Mouse (Mus musculus) lung, postnatal 0 days (tissue): ENCODE results near the gene Gm28053. TPM values are rescaled to one million over a fixed set of nuclear protein-coding genes. Genes with fewer than 3 reads are reported as not detected.

ENCODE experiments used
- ATAC-seq: fragments of 200-750 bp; cut with Nextera tagmentation; 2 replicates; pipeline ENCODE4 v1.8.0; 2017; ENCODE audit warnings: moderate library complexity
- DNase-seq: peaks from one replicate; pipeline ENCODE4 v3.0.0-alpha.2; 2016; ENCODE audit warnings: low spot score
- H3K27ac ChIP-seq: fragments of 300-500 bp; sonication (generic); 2 replicates; pipeline ENCODE4 v1.5.1; 2014; ENCODE audit warnings: antibody characterized with exemption, mild to moderate bottlenecking, low read length, mixed read lengths
- H3K27me3 ChIP-seq: fragments of 300-500 bp; sonication (generic); replicated peaks from 2 replicates; pipeline ENCODE4 v1.6.1; 2014; ENCODE audit warnings: low read length, mixed read lengths; ENCODE audit not compliant: insufficient read depth
- H3K36me3 ChIP-seq: fragments of 300-500 bp; sonication (generic); 2 replicates; pipeline ENCODE4 v1.6.1; 2014; ENCODE audit warnings: low read length, mixed read lengths; ENCODE audit not compliant: insufficient read depth
- H3K4me1 ChIP-seq: fragments of 300-500 bp; sonication (generic); 2 replicates; pipeline ENCODE4 v1.6.1; 2014; ENCODE audit warnings: antibody characterized with exemption, low read depth, low read length, mixed read lengths; ENCODE audit not compliant: insufficient read depth
- H3K4me2 ChIP-seq: fragments of 300-500 bp; sonication (generic); replicated peaks from 2 replicates; pipeline ENCODE4 v1.6.1; 2014; ENCODE audit warnings: low read depth, mild to moderate bottlenecking, low read length, moderate library complexity, mixed read lengths
- H3K4me3 ChIP-seq: fragments of 300-500 bp; sonication (generic); 2 replicates; pipeline ENCODE4 v1.5.1; 2014; ENCODE audit warnings: low read depth, low read length
- H3K9ac ChIP-seq: fragments of 300-500 bp; sonication (generic); replicated peaks from 2 replicates; pipeline ENCODE4 v1.6.1; 2014; ENCODE audit warnings: low read depth, mild to moderate bottlenecking
- H3K9me3 ChIP-seq: fragments of 300-500 bp; sonication (generic); 2 replicates; pipeline ENCODE4 v1.6.1; 2016; ENCODE audit warnings: low read length, mixed read lengths
- CTCF ChIP-seq: IDR thresholded peaks from 2 replicates; pipeline ENCODE4 v1.5.1; 2016; ENCODE audit warnings: antibody characterized with exemption, mild to moderate bottlenecking
- EP300 ChIP-seq: IDR thresholded peaks from 2 replicates; pipeline ENCODE4 v1.6.1; 2016; ENCODE audit warnings: antibody characterized with exemption, mild to moderate bottlenecking, control low read depth
- WGBS: fragments of 180-500 bp; shearing (Covaris S2); extraction: QIAGEN DNeasy Blood & Tissue Kit; methylation state at CpG from one replicate; pipeline ENCODE4 v1.1.7; 2014; 5-methylcytosine and 5-hydroxymethylcytosine counted together
- polyA plus RNA-seq: library from polyadenylated mRNA; unstranded; fragments of >200 nt; fragmentation: Nextera tagmentation; extraction: Ambion mirVana; gene quantifications from 2 replicates; pipeline ENCODE4 v1.2.1, GENCODE M21; 2015

The Gm28053 gene
- polyA plus RNA-seq, 1 experiment from 2014 or later = 2.2 TPM

DNA sequence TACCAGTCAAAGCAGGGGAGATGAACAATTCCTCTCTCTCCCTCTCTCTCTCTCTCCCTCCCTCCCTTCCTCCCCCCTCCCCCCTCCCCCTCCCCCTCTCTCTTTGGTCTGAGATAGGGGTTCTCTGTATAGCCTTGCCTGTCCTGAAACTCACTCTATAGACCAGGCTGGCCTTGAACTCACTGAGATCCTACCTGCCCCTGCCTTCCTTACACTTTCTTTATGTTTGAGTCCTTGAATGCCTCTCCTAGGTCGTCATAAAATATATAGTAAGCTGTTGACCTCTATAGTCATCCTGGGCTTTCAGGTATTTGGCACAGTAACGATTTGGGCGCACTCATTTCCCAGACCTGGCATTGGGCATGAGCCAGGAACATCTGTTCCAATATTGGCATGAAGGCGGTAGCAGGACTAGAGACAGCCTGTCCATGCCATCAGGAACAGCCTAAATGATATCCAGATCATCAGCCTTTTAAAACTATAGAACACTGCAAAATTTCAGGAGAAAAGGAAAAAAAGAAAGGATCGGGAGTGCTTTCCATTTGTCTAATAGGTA lies 41.5 kb upstream of the Gm28053 start:
- Histone ChIP-seq H3K4me1 (no peaks in the 10 kb centered on the region), H3K4me2 (peak overlapping the region; percentile 50), H3K27me3 (no peaks in the 10 kb centered on the region), H3K27ac (no peak overlapping the region), H3K9ac (no peak overlapping the region), H3K9me3 (no peaks in the 10 kb centered on the region), H3K4me3 (0 out of 2 replicates have a peak overlapping the region, but pooled peaks have one; percentile 31), H3K36me3 (no peaks in the 10 kb centered on the region)
- DNase-seq = no peak
- no peak for TF ChIP-seq EP300
- TF ChIP-seq CTCF = no peak
- no peak for ATAC-seq
- WGBS = 73% methylated on average over 5 of the region's 5 CpGs

- Histone ChIP-seq H3K4me2 (no peak overlapping the region), H3K4me1 (no peaks in the 10 kb centered on the region), H3K36me3 (no peaks in the 10 kb centered on the region), H3K27me3 (no peaks in the 10 kb centered on the region), H3K9me3 (no peaks in the 10 kb centered on the region), H3K9ac (no peak overlapping the region), H3K27ac (no peak overlapping the region), H3K4me3 (no peak overlapping the region)
- DNase-seq (no peak), ATAC-seq (no peak)
- TF ChIP-seq CTCF (no peak), EP300 (no peak)
- 90% methylated on average over 17 of the region's 17 CpGs for WGBS
Measured at GRCm38 (mm10) chr6:48677492-48678345, 40.7 kb upstream of the Gm28053 start.

- no peaks in the 10 kb centered on the region for H3K9me3 ChIP-seq
- no peak overlapping the region for H3K9ac ChIP-seq
- TF ChIP-seq EP300 (no peak), CTCF (no peak)
- WGBS = 64% methylated on average over 4 of the region's 4 CpGs
- no peak overlapping the region for H3K27ac ChIP-seq
- no peaks in the 10 kb centered on the region for H3K4me1 ChIP-seq
- H3K36me3 ChIP-seq = no peaks in the 10 kb centered on the region
- DNase-seq = no peak
- H3K4me3 ChIP-seq = no peak overlapping the region
- no peak for ATAC-seq
- H3K4me2 ChIP-seq = no peak overlapping the region
- no peaks in the 10 kb centered on the region for H3K27me3 ChIP-seq
Measured at GRCm38 (mm10) chr6:48678391-48678790, 40.0 kb upstream of the Gm28053 start.

DNA sequence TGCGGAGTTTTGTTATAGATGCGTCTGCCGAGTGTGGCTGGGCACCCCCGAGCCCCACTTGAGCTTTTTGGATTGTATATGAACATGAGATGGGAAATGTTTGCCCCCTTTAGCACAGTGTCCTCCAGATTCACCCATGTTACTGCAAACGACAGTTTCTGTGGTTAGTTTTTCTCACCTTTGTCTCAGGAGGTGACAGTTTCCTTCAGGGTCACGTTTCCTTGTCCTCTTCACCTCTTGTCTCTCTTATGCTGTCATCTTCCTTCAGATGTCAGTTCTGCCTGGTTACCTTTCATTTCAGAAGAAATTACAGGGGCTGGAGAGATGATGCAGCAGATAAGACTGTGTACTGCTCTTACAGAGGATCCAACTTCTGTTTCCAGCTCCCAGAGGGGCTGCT lies 38.7 kb upstream of the Gm28053 start:
- no peaks in the 10 kb centered on the region for H3K9me3 ChIP-seq
- no peak overlapping the region for H3K4me2 ChIP-seq
- WGBS = 64% methylated on average over 6 of the region's 6 CpGs
- TF ChIP-seq EP300 (no peak), CTCF (no peak)
- H3K27me3 ChIP-seq = no peaks in the 10 kb centered on the region
- H3K27ac ChIP-seq = no peak overlapping the region
- no peaks in the 10 kb centered on the region for H3K4me1 ChIP-seq
- no peak overlapping the region for H3K9ac ChIP-seq
- no peak for ATAC-seq
- DNase-seq = no peak
- no peak overlapping the region for H3K4me3 ChIP-seq
- H3K36me3 ChIP-seq = no peaks in the 10 kb centered on the region

DNA sequence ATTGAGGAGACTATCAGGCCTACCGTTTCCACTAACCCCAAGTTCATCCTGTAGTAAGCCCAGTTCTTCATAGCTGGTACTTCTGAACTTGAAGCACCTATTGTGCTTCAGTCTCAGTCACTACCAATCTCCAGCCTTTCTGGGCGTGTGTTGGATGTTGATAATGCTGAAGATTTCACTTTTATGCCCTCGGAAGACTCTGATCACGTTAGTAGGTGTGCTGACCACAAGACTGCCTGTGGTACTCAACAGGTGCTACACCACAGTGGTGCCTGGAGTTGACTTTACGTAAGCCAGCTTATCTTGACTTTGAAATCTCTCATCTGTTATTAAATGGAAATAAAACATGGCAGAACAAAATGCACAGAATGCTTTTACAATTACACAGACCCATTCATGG lies 38.0 kb upstream of the Gm28053 start:
- H3K4me2 ChIP-seq = no peak overlapping the region

GRCm38 (mm10) chr6:48681472-48682090 lies 36.8 kb upstream of the Gm28053 start:
- Histone ChIP-seq H3K9ac (no peak overlapping the region), H3K4me2 (no peak overlapping the region), H3K9me3 (no peaks in the 10 kb centered on the region), H3K27me3 (no peaks in the 10 kb centered on the region), H3K27ac (no peak overlapping the region), H3K4me1 (no peaks in the 10 kb centered on the region), H3K36me3 (no peaks in the 10 kb centered on the region), H3K4me3 (no peak overlapping the region)
- 50% methylated on average over 3 of the region's 3 CpGs for WGBS
- ATAC-seq (no peak), DNase-seq (no peak)
- TF ChIP-seq CTCF (no peak), EP300 (peak; percentile 72)

More for the DNA sequence above, 38.0 kb upstream of the Gm28053 start:
- no peak for TF ChIP-seq CTCF
- no peak for TF ChIP-seq EP300
- WGBS = 71% methylated on average over 5 of the region's 5 CpGs
- Histone ChIP-seq H3K27ac (no peak overlapping the region), H3K4me3 (no peak overlapping the region), H3K36me3 (no peaks in the 10 kb centered on the region), H3K27me3 (no peaks in the 10 kb centered on the region), H3K9ac (no peak overlapping the region), H3K9me3 (no peaks in the 10 kb centered on the region), H3K4me1 (no peaks in the 10 kb centered on the region)
- no peak for DNase-seq
- ATAC-seq = no peak
